Mouse (Mus musculus) hindbrain, embryonic 15.5 days (tissue): ENCODE data around the gene Serinc5. TPM values are rescaled to one million over a fixed set of nuclear protein-coding genes. Genes with fewer than 3 reads are reported as not detected.

Source experiments
- ATAC-seq: fragments of 200-750 bp; cut with Nextera tagmentation; 2 replicates; pipeline ENCODE4 v1.8.0; 2017; ENCODE audit warnings: low read depth, moderate number of reproducible peaks, moderate TSS enrichment; ENCODE audit not compliant: low FRiP score
- H3K27ac ChIP-seq: fragments of 300-500 bp; sonication (generic); replicated peaks from 2 replicates; pipeline ENCODE4 v1.5.1; 2015; ENCODE audit warnings: mild to moderate bottlenecking, inconsistent platforms
- H3K27me3 ChIP-seq: fragments of 300-500 bp; sonication (generic); 2 replicates; pipeline ENCODE4 v1.6.1; 2015; ENCODE audit warnings: control low read depth, inconsistent platforms
- H3K36me3 ChIP-seq: fragments of 300-500 bp; sonication (generic); 2 replicates; pipeline ENCODE4 v1.6.1; 2015; ENCODE audit warnings: control low read depth, inconsistent platforms
- H3K4me1 ChIP-seq: fragments of 300-500 bp; sonication (generic); replicated peaks from 2 replicates; pipeline ENCODE4 v1.6.1; 2015; ENCODE audit warnings: control low read depth, inconsistent platforms
- H3K4me2 ChIP-seq: fragments of 300-500 bp; sonication (generic); 2 replicates; pipeline ENCODE4 v1.6.1; 2015; ENCODE audit warnings: moderate library complexity, mild to moderate bottlenecking, inconsistent platforms
- H3K4me3 ChIP-seq: fragments of 300-500 bp; sonication (generic); 2 replicates; pipeline ENCODE4 v1.5.1; 2015; ENCODE audit warnings: mild to moderate bottlenecking, inconsistent platforms
- H3K9ac ChIP-seq: fragments of 300-500 bp; sonication (generic); 2 replicates; pipeline ENCODE4 v1.6.1; 2015; ENCODE audit warnings: inconsistent platforms
- H3K9me3 ChIP-seq: fragments of 300-500 bp; sonication (generic); 2 replicates; pipeline ENCODE4 v1.6.1; 2016; ENCODE audit warnings: control low read depth, inconsistent platforms
- WGBS: fragments of 180-500 bp; shearing (Covaris S2); methylation state at CpG from one replicate; pipeline ENCODE4 v1.1.7; 2015; 5-methylcytosine and 5-hydroxymethylcytosine counted together
- polyA plus RNA-seq: library from polyadenylated mRNA; unstranded; fragments of >200 nt; fragmentation: Nextera tagmentation; extraction: Ambion mirVana; gene quantifications from 2 replicates; pipeline ENCODE4 v1.2.1, GENCODE M21; 2015

Serinc5 gene
- polyA plus RNA-seq, 1 experiment from 2014 or later, result 17.5 TPM

- H3K4me3 ChIP-seq, result no peak overlapping the region
- WGBS, result 76% methylated on average over 2 of the region's 2 CpGs
- H3K4me1 ChIP-seq, result peaks cover 3% of the 10 kb centered on the region; the same call in 1 of the 2 replicates
- H3K4me2 ChIP-seq, result no peak overlapping the region
- H3K9ac ChIP-seq, result no peak overlapping the region
- no peaks in the 10 kb centered on the region for H3K9me3 ChIP-seq
- H3K27ac ChIP-seq, result no peak overlapping the region
- H3K27me3 ChIP-seq, result no peaks in the 10 kb centered on the region
- peak; percentile 48; the same call in 1 of the 2 replicates for ATAC-seq
- no peaks in the 10 kb centered on the region for H3K36me3 ChIP-seq
Observed at GRCm38 (mm10) chr13:92647695-92648094, 36.8 kb downstream of the Serinc5 start.

GRCm38 (mm10) chr13:92649111-92649510, 38.2 kb downstream of the Serinc5 start:
- H3K36me3 ChIP-seq, result no peaks in the 10 kb centered on the region
- H3K27ac ChIP-seq, result no peak overlapping the region
- peaks cover 6% of the 10 kb centered on the region; the same call in 1 of the 2 replicates for H3K4me1 ChIP-seq
- 86% methylated on average over 10 of the region's 10 CpGs for WGBS
- no peaks in the 10 kb centered on the region for H3K27me3 ChIP-seq
- no peak for ATAC-seq
- no peak overlapping the region for H3K4me3 ChIP-seq
- no peak overlapping the region for H3K4me2 ChIP-seq
- no peak overlapping the region for H3K9ac ChIP-seq
- H3K9me3 ChIP-seq, result no peaks in the 10 kb centered on the region

- H3K4me3 ChIP-seq, result no peak overlapping the region
- H3K27me3 ChIP-seq, result no peaks in the 10 kb centered on the region
- H3K36me3 ChIP-seq, result no peaks in the 10 kb centered on the region
- 82% methylated on average over 2 of the region's 2 CpGs for WGBS
- no peak overlapping the region for H3K4me2 ChIP-seq
- ATAC-seq, result no peak
- no peak overlapping the region for H3K9ac ChIP-seq
- H3K4me1 ChIP-seq, result peaks cover 6% of the 10 kb centered on the region; the same call in 1 of the 2 replicates
- H3K27ac ChIP-seq, result no peak overlapping the region
- H3K9me3 ChIP-seq, result no peaks in the 10 kb centered on the region
Observed at GRCm38 (mm10) chr13:92650956-92651355, 40.1 kb downstream of the Serinc5 start.

- no peak overlapping the region for H3K4me3 ChIP-seq
- peak; percentile 38; the same call in 1 of the 2 replicates for ATAC-seq
- no peak overlapping the region for H3K27ac ChIP-seq
- H3K9me3 ChIP-seq, result no peaks in the 10 kb centered on the region
- H3K4me2 ChIP-seq, result no peak overlapping the region
- H3K9ac ChIP-seq, result no peak overlapping the region
- 66% methylated on average over 2 of the region's 2 CpGs for WGBS
- no peaks in the 10 kb centered on the region for H3K27me3 ChIP-seq
- H3K4me1 ChIP-seq, result peaks cover 10% of the 10 kb centered on the region; the same call in 1 of the 2 replicates
- H3K36me3 ChIP-seq, result no peaks in the 10 kb centered on the region
Observed at GRCm38 (mm10) chr13:92652498-92652897, 41.6 kb downstream of the Serinc5 start.

- ATAC-seq, result no peak; the same call in 1 of the 2 replicates
- H3K9me3 ChIP-seq, result no peaks in the 10 kb centered on the region
- WGBS, result 37% methylated on average over 5 of the region's 5 CpGs
Observed at GRCm38 (mm10) chr13:92653283-92653682, 42.4 kb downstream of the Serinc5 start.

GRCm38 (mm10) chr13:92656815-92657513, 46.1 kb downstream of the Serinc5 start:
- WGBS, result 80% methylated on average over 4 of the region's 4 CpGs
- H3K36me3 ChIP-seq, result no peaks in the 10 kb centered on the region
- no peak overlapping the region for H3K27ac ChIP-seq
- H3K27me3 ChIP-seq, result no peaks in the 10 kb centered on the region
- no peaks in the 10 kb centered on the region for H3K9me3 ChIP-seq
- ATAC-seq, result no peak
- no peak overlapping the region for H3K9ac ChIP-seq
- H3K4me2 ChIP-seq, result no peak overlapping the region
- peaks cover 7% of the 10 kb centered on the region; the same call in 1 of the 2 replicates for H3K4me1 ChIP-seq
- no peak overlapping the region for H3K4me3 ChIP-seq

More at GRCm38 (mm10) chr13:92653283-92653682, 42.4 kb downstream of the Serinc5 start:
- Histone ChIP-seq H3K4me1 (peaks cover 10% of the 10 kb centered on the region; the same call in 1 of the 2 replicates), H3K4me3 (no peak overlapping the region), H3K9ac (no peak overlapping the region), H3K27ac (no peak overlapping the region), H3K36me3 (no peaks in the 10 kb centered on the region), H3K4me2 (no peak overlapping the region), H3K27me3 (no peaks in the 10 kb centered on the region)

GRCm38 (mm10) chr13:92659611-92660010, 48.7 kb downstream of the Serinc5 start:
- Histone ChIP-seq H3K36me3 (no peaks in the 10 kb centered on the region), H3K4me1 (peaks cover 9% of the 10 kb centered on the region), H3K9me3 (no peaks in the 10 kb centered on the region), H3K4me3 (no peak overlapping the region), H3K27me3 (no peaks in the 10 kb centered on the region), H3K9ac (no peak overlapping the region), H3K27ac (no peak overlapping the region), H3K4me2 (no peak overlapping the region)
- ATAC-seq, result no peak
- 89% methylated on average over 3 of the region's 3 CpGs for WGBS

GRCm38 (mm10) chr13:92662555-92663286, 51.8 kb downstream of the Serinc5 start:
- Histone ChIP-seq H3K9ac (no peak overlapping the region), H3K27ac (no peak overlapping the region), H3K36me3 (no peaks in the 10 kb centered on the region), H3K27me3 (no peaks in the 10 kb centered on the region), H3K4me3 (no peak overlapping the region), H3K9me3 (no peaks in the 10 kb centered on the region), H3K4me1 (peaks cover 5% of the 10 kb centered on the region; the same call in 1 of the 2 replicates), H3K4me2 (no peak overlapping the region)
- peak; percentile 15; the same call in 1 of the 2 replicates for ATAC-seq
- WGBS, result 66% methylated on average over 8 of the region's 8 CpGs

GRCm38 (mm10) chr13:92665008-92665407, 54.1 kb downstream of the Serinc5 start:
- H3K4me3 ChIP-seq, result no peak overlapping the region
- no peaks in the 10 kb centered on the region for H3K27me3 ChIP-seq
- no peak overlapping the region for H3K27ac ChIP-seq
- H3K4me1 ChIP-seq, result peaks cover 5% of the 10 kb centered on the region; the same call in 1 of the 2 replicates
- H3K4me2 ChIP-seq, result no peak overlapping the region
- ATAC-seq, result no peak
- H3K9ac ChIP-seq, result no peak overlapping the region
- H3K36me3 ChIP-seq, result no peaks in the 10 kb centered on the region
- no peaks in the 10 kb centered on the region for H3K9me3 ChIP-seq
- 85% methylated on average over 4 of the region's 4 CpGs for WGBS

- Histone ChIP-seq H3K4me3 (no peak overlapping the region), H3K9me3 (no peaks in the 10 kb centered on the region), H3K4me2 (no peak overlapping the region), H3K4me1 (no peaks in the 10 kb centered on the region), H3K27me3 (no peaks in the 10 kb centered on the region), H3K9ac (no peak overlapping the region), H3K27ac (no peak overlapping the region), H3K36me3 (no peaks in the 10 kb centered on the region)
- no peak for ATAC-seq
- WGBS, result 93% methylated on average over 6 of the region's 6 CpGs
Observed at GRCm38 (mm10) chr13:92668214-92668985, 57.5 kb downstream of the Serinc5 start.

GRCm38 (mm10) chr13:92671727-92672126, 60.8 kb downstream of the Serinc5 start:
- no peak overlapping the region for H3K9ac ChIP-seq
- H3K4me2 ChIP-seq, result no peak overlapping the region
- peaks cover 8% of the 10 kb centered on the region; the same call in 1 of the 2 replicates for H3K4me1 ChIP-seq
- H3K27ac ChIP-seq, result no peak overlapping the region
- no peaks in the 10 kb centered on the region for H3K9me3 ChIP-seq
- WGBS, result 79% methylated on average over 1 of the region's 1 CpGs
- H3K4me3 ChIP-seq, result no peak overlapping the region
- H3K36me3 ChIP-seq, result no peaks in the 10 kb centered on the region
- no peak for ATAC-seq
- H3K27me3 ChIP-seq, result no peaks in the 10 kb centered on the region
